Mouse (Mus musculus) ES-Bruce4 (cell line): ENCODE results near the gene Nolc1. TPM values are rescaled to one million over a fixed set of nuclear protein-coding genes. Genes with fewer than 3 reads are reported as not detected.
A peak's percentile ranks its signal among the peaks of the same experiment; 100 is the strongest.

Experiments
- H3K27ac ChIP-seq: 2 replicates; pipeline ENCODE4 v1.5.1; 2012; ENCODE audit warnings: low read length, inconsistent platforms; ENCODE audit not compliant: insufficient read depth
- H3K27me3 ChIP-seq: 2 replicates; pipeline ENCODE4 v1.6.1; 2012; ENCODE audit warnings: mild to moderate bottlenecking, low read length, inconsistent platforms; ENCODE audit not compliant: control insufficient read depth, poor library complexity, insufficient read depth, severe bottlenecking
- H3K36me3 ChIP-seq: 2 replicates; pipeline ENCODE4 v1.6.1; 2012; ENCODE audit warnings: inconsistent platforms, mild to moderate bottlenecking, low read length, moderate library complexity; ENCODE audit not compliant: control insufficient read depth, poor library complexity, insufficient read depth, severe bottlenecking
- H3K4me1 ChIP-seq: one replicate; pipeline ENCODE4 v1.8.1; 2011; ENCODE audit warnings: low read length; ENCODE audit not compliant: control insufficient read depth, insufficient read depth
- H3K4me3 ChIP-seq: 2 replicates; pipeline ENCODE4 v1.5.1; 2011; ENCODE audit warnings: low read depth, mild to moderate bottlenecking, low read length
- H3K9ac ChIP-seq: 2 replicates; pipeline ENCODE4 v1.6.1; 2012; ENCODE audit warnings: low read depth, mild to moderate bottlenecking, inconsistent platforms; ENCODE audit not compliant: poor library complexity, severe bottlenecking
- H3K9me3 ChIP-seq: replicated peaks from 2 replicates; pipeline ENCODE4 v1.6.1; 2012; ENCODE audit warnings: mild to moderate bottlenecking, low read length, inconsistent platforms; ENCODE audit not compliant: control insufficient read depth, poor library complexity, insufficient read depth, severe bottlenecking
- CTCF ChIP-seq: IDR thresholded peaks from one replicate; pipeline ENCODE4 v1.8.1; 2011; ENCODE audit warnings: low read depth, low read length
- EP300 ChIP-seq: IDR thresholded peaks from 2 replicates; pipeline ENCODE4 v1.6.1; 2011; ENCODE audit warnings: low read depth, low read length; ENCODE audit not compliant: insufficient read depth
- POLR2A ChIP-seq: IDR thresholded peaks from one replicate; pipeline ENCODE4 v1.8.1; 2011; ENCODE audit warnings: low read length; ENCODE audit not compliant: insufficient read depth
- polyA plus RNA-seq: library from polyadenylated mRNA; stranded (reverse); fragments of >200 nt; gene quantifications from 2 replicates; pipeline ENCODE4 v1.2.4, GENCODE M21; 2011; ENCODE audit warnings: low read depth; ENCODE audit not compliant: missing spikeins, insufficient read depth, insufficient read length

The Nolc1 gene
- polyA plus RNA-seq = 157 and 164 TPM in 2 replicates

DNA sequence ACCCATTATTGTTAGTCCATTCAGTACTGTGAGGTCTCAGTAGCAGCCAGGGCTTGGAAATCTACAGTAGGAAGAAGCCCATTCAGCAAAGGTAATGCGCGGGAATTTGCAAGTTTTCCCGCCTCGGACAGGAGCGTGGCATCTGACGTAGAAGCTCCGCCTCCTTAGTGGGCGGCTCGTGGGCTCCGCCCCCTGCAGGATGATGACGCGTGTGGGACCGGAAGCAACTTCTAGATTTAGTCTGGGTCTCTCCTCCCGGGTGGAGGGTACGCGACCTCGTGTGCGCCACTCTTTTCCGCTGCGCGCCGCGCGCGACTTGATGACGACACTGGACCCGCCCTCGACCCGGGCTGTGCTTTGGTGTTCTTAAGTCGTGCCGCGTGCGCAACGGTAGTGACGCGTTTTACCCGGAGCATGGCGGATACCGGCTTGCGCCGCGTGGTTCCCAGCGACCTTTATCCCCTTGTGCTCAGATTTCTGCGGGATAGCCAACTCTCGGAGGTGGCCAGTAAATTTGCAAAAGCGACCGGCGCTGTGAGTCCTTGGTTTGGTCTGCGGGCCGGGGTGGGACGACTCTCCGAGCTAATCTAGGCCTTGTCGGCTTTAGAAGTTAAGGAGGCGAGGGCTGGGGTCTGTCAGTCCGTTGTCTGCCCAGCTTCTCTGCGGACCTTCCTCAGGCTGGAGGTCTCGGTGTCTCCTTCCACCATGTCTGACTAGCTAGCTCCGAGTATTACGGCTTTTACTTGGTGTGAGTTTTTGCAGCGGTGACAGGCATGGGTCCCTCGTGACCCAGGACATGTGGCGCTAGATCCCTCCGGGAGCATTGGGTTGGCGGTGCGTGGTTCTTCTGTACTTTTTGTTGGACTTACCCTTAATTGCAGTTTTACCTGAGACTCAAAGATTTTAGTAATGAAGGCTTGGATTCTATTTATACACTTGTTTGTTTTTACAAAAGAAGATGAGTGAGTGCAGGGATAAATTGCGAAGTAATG lies at the start of gene Nolc1:
Gene Nolc1, plus strand, starts transcription at position 248 of the 992 bp plus-strand sequence.
- Histone ChIP-seq H3K9ac (peak within 1 kb of the TSS; percentile 73), H3K27me3 (no peaks in the 10 kb centered on the region), H3K27ac (peak within 1 kb of the TSS; percentile 89), H3K36me3 (peaks cover 31% of the 10 kb centered on the region), H3K4me3 (peak within 1 kb of the TSS; percentile 91), H3K9me3 (no peaks in the 10 kb centered on the region), H3K4me1 (peaks cover 5% of the 10 kb centered on the region)
- no peak for TF ChIP-seq EP300
- TF ChIP-seq CTCF = no peak
- TF ChIP-seq POLR2A = peak; percentile 31

DNA sequence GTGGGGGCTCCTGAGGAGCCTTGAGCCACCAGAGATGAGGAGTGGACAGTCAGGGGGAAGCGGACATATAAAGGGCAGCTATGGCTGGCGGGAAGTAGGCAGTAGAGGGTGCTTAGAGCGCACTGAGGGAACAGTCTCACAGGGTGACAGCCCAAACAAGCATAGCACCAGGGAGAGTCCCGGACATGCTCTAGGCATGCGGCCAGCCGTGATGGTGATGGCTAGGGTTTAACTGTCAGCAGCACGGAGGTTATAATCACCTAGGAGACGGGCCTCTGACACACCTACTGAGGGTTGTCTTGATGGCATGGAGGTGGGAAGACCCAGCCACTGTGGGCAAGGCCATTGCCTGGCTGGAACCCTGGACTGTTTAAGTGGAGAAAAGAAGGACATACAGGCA lies 49.1 kb upstream of the Nolc1 start:
- Histone ChIP-seq H3K27me3 (no peaks in the 10 kb centered on the region), H3K36me3 (no peaks in the 10 kb centered on the region), H3K9ac (no peak overlapping the region), H3K9me3 (no peaks in the 10 kb centered on the region), H3K4me1 (no peaks in the 10 kb centered on the region), H3K27ac (no peak overlapping the region), H3K4me3 (no peak overlapping the region)
- TF ChIP-seq CTCF (no peak), POLR2A (no peak), EP300 (no peak)

DNA sequence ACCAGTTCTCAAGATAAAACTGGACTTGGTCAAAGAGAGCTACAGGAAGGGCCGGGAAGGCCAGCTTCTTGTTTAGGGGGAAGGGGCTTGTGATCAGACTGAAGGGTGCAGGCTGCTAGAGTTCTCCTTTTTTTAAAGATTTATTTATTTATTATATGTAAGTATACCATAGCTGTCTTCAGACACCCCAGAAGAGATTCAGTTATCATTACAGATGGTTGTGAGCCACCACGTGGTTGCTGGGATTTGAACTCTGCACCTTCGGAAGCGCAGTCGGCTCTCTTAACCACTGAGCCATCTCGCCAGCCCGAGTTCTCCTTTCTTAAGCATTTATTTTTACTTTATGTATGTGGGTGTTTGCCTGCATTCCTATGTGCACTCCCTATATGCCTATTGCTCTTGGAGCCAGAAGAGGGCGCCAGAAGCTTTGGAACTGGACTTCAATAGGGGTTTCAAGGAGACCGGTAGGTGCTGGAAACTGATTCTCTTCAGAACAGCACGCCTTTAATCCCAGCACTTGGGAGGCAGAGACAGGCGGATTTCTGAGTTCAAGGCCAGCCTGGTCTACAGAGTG lies 46.8 kb upstream of the Nolc1 start:
- no peak overlapping the region for H3K9ac ChIP-seq
- no peak overlapping the region for H3K27ac ChIP-seq
- H3K4me1 ChIP-seq = no peaks in the 10 kb centered on the region
- no peak overlapping the region for H3K4me3 ChIP-seq
- no peak for TF ChIP-seq EP300
- peak; percentile 30 for TF ChIP-seq CTCF
- no peaks in the 10 kb centered on the region for H3K27me3 ChIP-seq
- no peaks in the 10 kb centered on the region for H3K9me3 ChIP-seq
- peaks cover 18% of the 10 kb centered on the region for H3K36me3 ChIP-seq

DNA sequence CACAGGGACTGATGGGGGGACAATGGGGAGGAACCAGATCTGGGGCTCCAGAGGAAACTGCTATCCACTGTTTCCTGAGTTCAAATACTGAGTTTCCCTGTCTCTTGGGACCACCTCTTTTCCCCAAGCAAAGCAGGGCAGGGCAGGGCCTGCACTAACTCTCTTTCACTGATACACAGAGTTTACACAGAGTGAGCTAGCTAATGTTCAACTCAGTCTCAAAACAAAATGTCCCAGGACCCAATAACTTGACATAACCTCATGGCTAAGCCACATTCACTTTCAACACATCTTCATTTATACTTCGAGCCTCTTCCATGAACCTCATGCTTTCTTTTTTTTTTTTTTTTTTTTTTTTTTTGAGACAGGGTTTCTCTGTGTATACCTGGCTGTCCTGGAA lies 46.0 kb upstream of the Nolc1 start:
- TF ChIP-seq POLR2A (no peak), CTCF (no peak), EP300 (no peak)
- no peak overlapping the region for H3K9ac ChIP-seq
- H3K4me3 ChIP-seq = no peak overlapping the region
- 0 out of 2 replicates have a peak overlapping the region, but pooled peaks have one; percentile 10 for H3K27ac ChIP-seq
- no peaks in the 10 kb centered on the region for H3K9me3 ChIP-seq
- no peaks in the 10 kb centered on the region for H3K27me3 ChIP-seq
- peaks cover 2% of the 10 kb centered on the region for H3K4me1 ChIP-seq
- peaks cover 26% of the 10 kb centered on the region for H3K36me3 ChIP-seq

DNA sequence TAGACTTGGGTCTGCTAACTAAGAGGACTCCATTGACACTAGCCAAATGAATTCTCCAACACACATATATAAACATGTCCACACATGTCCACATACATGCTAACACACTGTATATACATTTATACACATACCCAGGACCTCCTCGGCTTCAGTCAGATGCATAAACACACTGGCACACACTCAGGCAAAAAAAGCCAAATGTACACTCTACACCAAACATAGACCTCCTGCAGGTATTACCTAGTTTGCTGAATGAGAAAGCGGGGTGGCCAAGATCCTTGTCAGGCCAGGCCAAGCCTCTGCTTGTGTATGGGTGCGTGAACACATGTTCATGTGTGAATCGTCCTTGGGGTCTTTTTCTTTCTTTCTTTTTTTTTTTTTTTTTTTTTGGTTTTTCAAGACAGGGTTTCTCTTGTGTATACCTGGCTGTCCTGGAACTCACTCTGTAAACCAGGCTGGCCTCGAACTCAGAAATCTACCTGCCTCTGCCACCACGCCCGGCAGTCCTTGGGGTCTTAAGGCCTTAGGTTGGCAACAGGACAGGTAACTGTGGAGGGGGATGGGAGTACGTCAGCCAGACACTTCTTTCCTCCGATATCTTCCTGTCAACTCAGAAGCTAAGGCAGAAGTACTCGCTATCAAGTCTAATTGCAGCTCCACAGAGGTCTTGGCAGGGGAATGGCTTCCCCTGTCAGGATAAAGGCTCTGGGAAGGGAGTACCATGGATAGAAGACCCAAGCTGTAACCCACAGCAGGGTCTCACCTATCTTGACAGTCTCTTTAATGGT lies 45.3 kb upstream of the Nolc1 start:
- TF ChIP-seq POLR2A = no peak
- no peak for TF ChIP-seq CTCF
- TF ChIP-seq EP300 = no peak
- H3K4me1 ChIP-seq = peaks cover 2% of the 10 kb centered on the region
- H3K9ac ChIP-seq = no peak overlapping the region
- no peaks in the 10 kb centered on the region for H3K27me3 ChIP-seq
- H3K4me3 ChIP-seq = no peak overlapping the region
- peaks cover 33% of the 10 kb centered on the region for H3K36me3 ChIP-seq
- no peaks in the 10 kb centered on the region for H3K9me3 ChIP-seq
- peak overlapping the region; percentile 42; the same call in 1 of the 2 replicates for H3K27ac ChIP-seq
